Mouse (Mus musculus): ENCODE results near the gene Sgsh. TPM values are rescaled to one million over a fixed set of nuclear protein-coding genes. Genes with fewer than 3 reads are reported as not detected.

Gene Sgsh
- total RNA-seq, 2 experiments from 2014 or later, result 4.8 to 5.6 TPM

DNA sequence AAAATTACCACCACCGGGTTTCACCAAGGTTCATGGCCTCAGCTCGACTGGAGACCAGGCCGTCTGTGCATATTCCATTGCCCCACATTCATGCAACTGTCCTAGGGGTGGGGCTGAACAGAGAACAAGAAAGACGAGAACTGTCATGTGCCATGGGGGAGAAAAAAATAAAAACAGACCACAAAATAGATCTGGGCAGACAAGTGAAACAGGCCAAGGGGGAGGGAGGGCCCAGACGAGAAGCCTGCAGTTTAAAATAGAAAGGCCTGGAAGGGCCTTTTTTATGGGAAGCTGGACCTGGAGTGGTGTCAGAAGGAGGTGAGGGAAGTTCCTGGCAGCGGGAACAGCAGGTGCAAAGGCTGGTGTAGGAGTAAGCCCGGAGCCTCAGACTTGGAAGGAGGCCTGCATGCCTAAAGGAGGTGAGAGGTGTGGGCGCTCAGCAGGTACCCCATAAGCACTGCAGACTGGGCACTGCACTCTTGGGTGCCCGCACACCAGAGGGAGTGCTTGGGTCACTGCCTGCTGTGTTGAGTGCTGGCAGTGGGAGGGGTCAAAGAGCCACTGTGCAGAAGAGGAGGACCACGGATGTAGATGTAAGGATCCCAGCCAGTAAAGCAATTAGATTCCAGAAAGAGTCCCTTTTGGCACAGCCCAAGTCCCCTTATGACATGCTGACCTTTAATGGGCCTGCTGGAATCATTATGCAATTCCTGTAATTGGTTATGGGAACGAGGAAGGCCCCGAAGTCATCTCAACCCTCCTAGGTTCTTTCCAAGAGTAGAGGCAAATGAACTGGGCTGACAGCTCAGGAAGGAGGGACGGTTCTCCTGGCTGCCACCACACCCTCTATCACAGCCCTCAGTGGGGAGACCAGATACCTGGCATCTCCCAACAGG lies 48.3 kb downstream of the Sgsh start:
- no peak for DNase-seq

DNA sequence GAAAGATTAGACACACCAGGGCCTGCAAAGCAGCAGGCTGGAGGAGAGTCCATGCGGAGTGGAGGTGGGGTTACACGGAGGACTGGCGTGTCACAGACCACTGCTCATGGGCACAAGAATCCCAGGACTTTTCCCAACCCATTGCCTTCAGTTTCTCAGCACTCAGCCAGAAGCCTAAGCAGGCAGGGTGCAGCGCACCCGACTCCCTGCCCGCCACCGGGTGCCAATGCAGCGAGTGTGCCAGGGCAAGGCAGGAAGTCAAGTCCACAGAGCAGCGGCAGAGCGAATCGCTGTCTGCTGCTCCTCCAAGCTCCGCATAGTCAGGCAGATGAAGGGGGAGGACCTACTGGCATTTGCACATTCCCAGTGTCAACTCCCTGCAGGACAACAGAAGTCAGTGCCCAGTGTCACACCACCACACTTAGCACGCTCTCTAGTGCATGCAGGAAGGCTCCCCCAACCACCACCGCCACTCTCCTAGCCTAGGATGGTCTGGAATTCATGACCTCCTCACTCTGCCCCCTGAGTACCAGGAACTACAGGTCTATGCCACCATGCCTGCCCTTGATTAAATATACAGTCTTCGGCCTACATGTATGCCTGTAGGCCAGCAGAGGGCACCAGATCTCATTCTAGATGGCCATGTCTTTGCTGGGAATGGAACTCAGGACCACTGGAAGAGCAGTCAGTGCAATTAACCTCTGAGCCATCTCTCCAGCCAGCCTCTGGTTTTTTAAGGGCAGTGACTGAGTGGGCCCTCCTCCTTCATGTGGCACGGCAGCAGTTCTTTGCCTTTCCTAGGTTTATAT lies 50.2 kb downstream of the Sgsh start:
- DNase-seq, result peak in 1 of 2 experiments; percentile 40

DNA sequence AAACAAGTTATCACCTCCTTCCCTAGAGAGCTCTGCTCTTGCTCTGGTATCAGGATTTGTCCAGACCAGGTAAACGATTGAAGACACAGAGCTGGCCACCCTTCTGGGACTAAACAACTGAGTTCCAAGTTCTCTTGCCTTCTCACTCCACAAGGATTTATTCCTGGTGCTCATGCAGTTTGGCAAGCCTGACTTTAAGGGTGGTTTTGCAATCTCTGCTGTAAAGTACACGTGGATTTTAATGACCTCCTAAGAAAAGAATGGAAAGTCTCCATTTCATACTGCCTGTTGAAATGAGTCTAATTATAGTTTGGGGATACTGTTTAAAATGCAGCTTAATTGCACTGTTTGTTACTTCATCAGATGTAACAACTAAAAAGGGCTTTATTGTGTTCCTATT lies 54.4 kb downstream of the Sgsh start:
- no peak for DNase-seq

GRCm38 (mm10) chr11:119300246-119300935 lies 54.9 kb downstream of the Sgsh start:
- no peak for DNase-seq

GRCm38 (mm10) chr11:119299391-119300245 lies 55.7 kb downstream of the Sgsh start, which contains the start of gene Eif4a3:
Gene Eif4a3 (minus strand): TSS chr11:119300089.
- peak; percentile 96 to 97 for DNase-seq

GRCm38 (mm10) chr11:119298917-119299316 lies 56.4 kb downstream of the Sgsh start:
- no peak for DNase-seq

DNA sequence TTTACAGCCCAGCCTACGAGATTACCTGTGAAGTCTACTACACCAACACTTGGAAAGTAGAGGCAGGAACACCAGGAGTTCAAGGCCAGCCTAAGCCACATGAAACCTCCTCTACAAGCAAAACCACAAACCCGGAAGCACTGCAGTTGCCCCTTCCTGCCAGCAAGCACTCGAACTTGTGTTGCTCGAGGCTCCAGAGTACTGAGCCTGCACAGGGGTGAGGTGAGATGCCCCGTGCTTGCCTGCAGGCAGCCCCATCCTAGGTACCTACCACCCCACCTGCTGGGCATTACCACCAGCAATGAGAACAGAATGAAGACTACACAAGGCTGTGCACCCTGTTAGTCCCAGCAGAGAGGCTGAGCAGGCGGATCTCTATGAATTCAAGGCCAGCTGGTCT lies 57.3 kb downstream of the Sgsh start:
- DNase-seq, result no peak

Small RNA genes within 50 kb of the gene (microRNA-seq; reads per million reads assigned to microRNA genes)
- 0 to 0.27 reads per million in 2 experiments for gene Mir1932

Other genes with a start within 250 kb of the Sgsh start
- 10 to 100 TPM; 54.9 to 56.9 TPM for gene Tbc1d16, start 127.0 kb downstream of the Sgsh start, total RNA-seq (2021)
- under 1 TPM; 0.17 to 0.21 TPM for gene Ccdc40, start 127.0 kb downstream of the Sgsh start, total RNA-seq (2021)
- gene Gaa, start 87.6 kb downstream of the Sgsh start, total RNA-seq (2021), result 100 to 1,000 TPM in 1 of 2 experiments, 10 to 100 TPM in 1; 91.3 to 110 TPM
- 10 to 100 TPM; 62.5 to 71.7 TPM for gene Eif4a3, start 55.4 kb downstream of the Sgsh start, total RNA-seq (2021)
- gene Card14, start 47.8 kb downstream of the Sgsh start, total RNA-seq (2021), result not detected
- 1 to 10 TPM; 3.1 TPM for gene Slc26a11, start within 50 bp of the Sgsh start, total RNA-seq (2021)
- gene Rnf213, start 37.6 kb upstream of the Sgsh start, total RNA-seq (2021), result 10 to 100 TPM; 14.6 to 15.2 TPM
- gene Endov, start 135.8 kb upstream of the Sgsh start, total RNA-seq (2021), result 1 to 10 TPM; 7.0 to 7.5 TPM
- under 1 TPM; 0.07 to 0.13 TPM for gene Nptx1, start 192.2 kb upstream of the Sgsh start, total RNA-seq (2021)
- gene Rptor, start 247.4 kb upstream of the Sgsh start, total RNA-seq (2021), result 10 to 100 TPM; 30.4 to 34.0 TPM